Mouse (Mus musculus): Measurements from ENCODE around the gene Ccpg1os. TPM values are rescaled to one million over a fixed set of nuclear protein-coding genes. Genes with fewer than 3 reads are reported as not detected.

The Ccpg1os gene
- total RNA-seq, 2 experiments from 2014 or later, result 6.9 to 7.8 TPM

DNA sequence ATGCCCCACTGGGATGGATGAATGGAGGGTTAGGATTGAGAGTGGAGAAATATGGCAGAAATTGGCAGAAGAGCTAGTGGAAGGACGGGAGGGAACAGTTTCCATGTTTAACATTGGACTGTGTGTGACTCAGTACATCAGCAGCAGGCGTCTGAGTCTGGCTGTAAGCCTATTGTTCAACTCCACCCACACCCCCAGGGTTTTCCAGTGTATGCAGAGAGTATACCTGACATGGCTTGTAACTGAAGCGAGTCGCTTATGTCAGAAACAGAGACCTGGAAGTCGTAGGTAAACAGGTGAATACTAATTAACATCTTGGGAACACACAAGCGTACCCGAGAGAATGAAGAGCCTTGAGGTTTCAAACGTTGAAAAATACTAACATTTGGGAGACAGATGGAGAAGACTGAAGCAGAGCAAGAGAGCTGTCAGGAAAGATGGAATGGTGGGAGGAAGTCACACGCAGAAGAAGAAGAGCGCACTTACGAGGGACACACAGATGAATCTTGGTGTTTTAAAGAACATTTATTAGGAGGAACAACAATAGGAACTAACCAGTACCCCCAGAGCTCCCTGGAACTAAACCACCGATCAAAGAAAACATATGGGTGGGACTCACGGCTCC lies 53.9 kb downstream of the Ccpg1os start:
- intact Hi-C loops (cut with DNase I), result no loop called here
- DNase-seq (ENCODE audit: low spot score), result no peak

Small RNA genes lying within 50 kb of the gene (microRNA-seq; reads per million reads assigned to microRNA genes)
- gene Gm27353, result not detected

Other genes starting within 250 kb of the Ccpg1os start
- under 1 TPM; 0.08 to 0.45 TPM for gene Prtg, start 178.5 kb downstream of the Ccpg1os start, total RNA-seq (2021)
- gene Pygo1, start 59.7 kb downstream of the Ccpg1os start, total RNA-seq (2021), result 10 to 100 TPM in 1 of 2 experiments, 1 to 10 TPM in 1; 10.0 to 10.9 TPM
- gene Dyx1c1, start 26.6 kb downstream of the Ccpg1os start, total RNA-seq (2021), result under 1 TPM; 0.36 to 0.62 TPM
- gene Gm44503, start 26.5 kb downstream of the Ccpg1os start, total RNA-seq (2021), result under 1 TPM in 1 of 2 experiments, not detected in 1; 0.56 TPM
- 10 to 100 TPM; 72.3 to 82.8 TPM for gene Ccpg1, start within 50 bp of the Ccpg1os start, total RNA-seq (2021)
- gene Pigb, start 55.0 kb upstream of the Ccpg1os start, total RNA-seq (2021), result 1 to 10 TPM; 2.2 to 2.5 TPM
- 1 to 10 TPM; 4.2 to 4.7 TPM for gene Rab27a, start 59.5 kb upstream of the Ccpg1os start, total RNA-seq (2021)
- not detected for gene Khdc3, start 116.5 kb upstream of the Ccpg1os start, total RNA-seq (2021)
- not detected for gene Gm20509, start 117.1 kb upstream of the Ccpg1os start, total RNA-seq (2021)
- 10 to 100 TPM; 52.2 to 55.6 TPM for gene Rsl24d1, start 128.0 kb upstream of the Ccpg1os start, total RNA-seq (2021)